In genomic region chr14:75016715-75017020, GRCm38 (mm10) we compare ENCODE assay signal across 8 mouse cellular contexts. TPM values are rescaled to one million over a fixed set of nuclear protein-coding genes. Genes with fewer than 3 reads are reported as not detected.
DNase-seq lines count a peak whose midpoint lies in the region; ATAC-seq and TF ChIP-seq lines count a peak whose summit lies in the region.

No protein-coding gene starts in this region.

- H3K27ac ChIP-seq in lung, embryonic 14.5 days (ENCODE audit: low read depth), result no peak overlapping the region
- H3K27ac ChIP-seq in forebrain, embryonic 12.5 days, result no peak overlapping the region
- no peak overlapping the region for H3K27ac ChIP-seq in liver, embryonic 11.5 days (ENCODE audit: low read depth, low read length)
- no peak overlapping the region for H3K27ac ChIP-seq in olfactory bulb, adult 2 months (ENCODE audit: insufficient read depth, low read depth, low read length)

- H3K4me2 ChIP-seq in lung, embryonic 14.5 days, result peak overlapping the region; percentile 86
- peak overlapping the region; percentile 87 for H3K4me2 ChIP-seq in forebrain, embryonic 12.5 days
- peak overlapping the region; percentile 81 for H3K4me2 ChIP-seq in liver, embryonic 11.5 days

- DNase-seq in lung, embryonic 14.5 days, result no peak
- no peak for DNase-seq in lung, postnatal 14 days
- DNase-seq in liver, embryonic 11.5 days (ENCODE audit: low spot score), result no peak
- no peak for DNase-seq in T-cell, adult 2 months (ENCODE audit: low spot score)
- DNase-seq in MN1 (ENCODE audit: low spot score), result no peak
- DNase-seq in spleen, adult 12 weeks (ENCODE audit: low spot score), result no peak

- H3K4me1 ChIP-seq in lung, embryonic 14.5 days (ENCODE audit: insufficient read depth), result no peaks in the 10 kb centered on the region
- H3K4me1 ChIP-seq in forebrain, embryonic 12.5 days, result peaks cover 4% of the 10 kb centered on the region; the same call in 1 of the 2 replicates
- H3K4me1 ChIP-seq in liver, embryonic 11.5 days (replicated peaks; ENCODE audit: control insufficient read depth, insufficient read depth, low read length), result no peaks in the 10 kb centered on the region
- peaks cover 7% of the 10 kb centered on the region; the same call in 1 of the 2 replicates for H3K4me1 ChIP-seq in olfactory bulb, adult 2 months (ENCODE audit: control insufficient read depth, insufficient read depth, low read length)

- no peak for TF ChIP-seq CTCF in lung, embryonic 14.5 days (IDR thresholded peaks at IDR 0.05; ENCODE audit: low read depth)
- TF ChIP-seq CTCF in olfactory bulb, adult 2 months (IDR thresholded peaks at IDR 0.05; ENCODE audit: insufficient read depth, low read depth, low read length), result no peak

- peak overlapping the region; percentile 49 for H3K4me3 ChIP-seq in lung, embryonic 14.5 days (ENCODE audit: low read depth, low read length)
- peak overlapping the region; percentile 56 for H3K4me3 ChIP-seq in forebrain, embryonic 12.5 days (replicated peaks)
- peak overlapping the region; percentile 63; the same call in 1 of the 2 replicates for H3K4me3 ChIP-seq in liver, embryonic 11.5 days (ENCODE audit: low read depth, low read length)
- peak overlapping the region; percentile 58 for H3K4me3 ChIP-seq in olfactory bulb, adult 2 months (ENCODE audit: insufficient read depth, low read depth, low read length)

- no peaks in the 10 kb centered on the region for H3K36me3 ChIP-seq in lung, embryonic 14.5 days (ENCODE audit: insufficient read depth)
- H3K36me3 ChIP-seq in forebrain, embryonic 12.5 days (replicated peaks), result no peaks in the 10 kb centered on the region
- no peaks in the 10 kb centered on the region for H3K36me3 ChIP-seq in liver, embryonic 11.5 days (ENCODE audit: control insufficient read depth, insufficient read depth, low read length)

- H3K9ac ChIP-seq in lung, embryonic 14.5 days, result peak overlapping the region; percentile 55; the same call in 1 of the 2 replicates
- H3K9ac ChIP-seq in forebrain, embryonic 12.5 days, result no peak overlapping the region
- H3K9ac ChIP-seq in liver, embryonic 11.5 days (ENCODE audit: low read depth, low read length), result no peak overlapping the region

- peak; percentile 20; the same call in 1 of the 2 replicates for ATAC-seq in lung, embryonic 14.5 days (ENCODE audit: insufficient read depth)
- no peak for ATAC-seq in forebrain, embryonic 12.5 days (ENCODE audit: low FRiP score)
- ATAC-seq in liver, embryonic 11.5 days (replicated peaks; ENCODE audit: low FRiP score), result 0 out of 2 replicates have a peak, but pooled peaks have one; percentile 12

- 72% methylated on average over 9 of the region's 9 CpGs for WGBS in lung, embryonic 14.5 days
- WGBS in forebrain, embryonic 12.5 days, result 68% methylated on average over 9 of the region's 9 CpGs
- WGBS in liver, embryonic 11.5 days, result 66% methylated on average over 9 of the region's 9 CpGs
- 80% methylated on average over 9 of the region's 9 CpGs for WGBS in olfactory bulb, adult 2 months

- H3K9me3 ChIP-seq in lung, embryonic 14.5 days (ENCODE audit: low read depth, low read length), result no peaks in the 10 kb centered on the region
- H3K9me3 ChIP-seq in forebrain, embryonic 12.5 days, result no peaks in the 10 kb centered on the region
- no peaks in the 10 kb centered on the region for H3K9me3 ChIP-seq in liver, embryonic 11.5 days (ENCODE audit: control insufficient read depth, low read length)

- no peak for TF ChIP-seq POLR2A in olfactory bulb, adult 2 months (IDR thresholded peaks at IDR 0.05; ENCODE audit: insufficient read depth, low read depth, low read length)

- H3K27me3 ChIP-seq in lung, embryonic 14.5 days (ENCODE audit: insufficient read depth, low read length), result no peaks in the 10 kb centered on the region
- no peaks in the 10 kb centered on the region for H3K27me3 ChIP-seq in forebrain, embryonic 12.5 days
- H3K27me3 ChIP-seq in liver, embryonic 11.5 days (replicated peaks; ENCODE audit: control insufficient read depth, insufficient read depth, low read length), result no peaks in the 10 kb centered on the region

RNA-seq across cellular contexts. Expression of gene Rubcnl, which starts 0.8 kb away (rescaled TPM):
- polyA plus RNA-seq in lung, embryonic 14.5 days (2014; fragmentation: Nextera tagmentation; extraction: Ambion mirVana), result 0.35 and 0.89 TPM in 2 replicates
- 0.14 and 0.18 TPM in 2 replicates for polyA plus RNA-seq in forebrain, embryonic 12.5 days (2016; fragmentation: Nextera tagmentation; extraction: Ambion mirVana)
- 0.26 TPM in 1 of 2 replicates, not detected in the other for polyA plus RNA-seq in liver, embryonic 11.5 days (2014; fragmentation: Nextera tagmentation; extraction: Ambion mirVana)
- not detected in 2 replicates for polyA plus RNA-seq in olfactory bulb, adult 2 months (2012; ENCODE audit: insufficient read depth, insufficient read length, low replicate concordance, missing spikeins)
